Mouse (Mus musculus): ENCODE results near the gene Slc25a26. TPM values are rescaled to one million over a fixed set of nuclear protein-coding genes. Genes with fewer than 3 reads are reported as not detected.
A peak's percentile ranks its signal among the peaks of the same experiment; 100 is the strongest.
"Not testable (repeated sequence)": the region's sequence is repeated elsewhere in the genome, so short reads cannot be mapped to it uniquely, and the experiment has no call there.

Gene Slc25a26
- polyA plus RNA-seq, 1 experiment from 2014 or later, result 9.8 TPM

- Histone ChIP-seq H3K27ac (replicated peaks) (no peak overlapping the region), H3K27me3 (ENCODE audit: low read depth, poor library complexity, severe bottlenecking) (no peaks in the 10 kb centered on the region), H3K36me3 (0 out of 2 replicates have a peak, but pooled peaks cover 3% of the 10 kb centered on the region), H3K9me3 (replicated peaks) (no peaks in the 10 kb centered on the region), H3K4me1 (peaks cover 17% of the 10 kb centered on the region), H3K4me3 (no peak overlapping the region)
- WGBS, result 82% methylated on average over 8 of the region's 8 CpGs
- no peak for DNase-seq (ENCODE audit: low spot score)
Observed at GRCm38 (mm10) chr6:94536478-94536877, 36.3 kb downstream of the Slc25a26 start.

GRCm38 (mm10) chr6:94537652-94538051, 37.5 kb downstream of the Slc25a26 start:
- Histone ChIP-seq H3K4me1 (peaks cover 24% of the 10 kb centered on the region), H3K27me3 (ENCODE audit: low read depth, poor library complexity, severe bottlenecking) (no peaks in the 10 kb centered on the region), H3K9me3 (replicated peaks) (no peaks in the 10 kb centered on the region), H3K27ac (replicated peaks) (no peak overlapping the region), H3K36me3 (0 out of 2 replicates have a peak, but pooled peaks cover 3% of the 10 kb centered on the region), H3K4me3 (no peak overlapping the region)
- DNase-seq (ENCODE audit: low spot score), result no peak
- WGBS, result 90% methylated on average over 1 of the region's 1 CpGs

- Histone ChIP-seq H3K4me3 (no peak overlapping the region), H3K27me3 (ENCODE audit: low read depth, poor library complexity, severe bottlenecking) (no peaks in the 10 kb centered on the region), H3K36me3 (0 out of 2 replicates have a peak, but pooled peaks cover 3% of the 10 kb centered on the region), H3K4me1 (peaks cover 27% of the 10 kb centered on the region), H3K27ac (replicated peaks) (no peak overlapping the region), H3K9me3 (replicated peaks) (no peaks in the 10 kb centered on the region)
- DNase-seq (ENCODE audit: low spot score), result no peak
- 62% methylated on average over 3 of the region's 3 CpGs for WGBS
Observed at GRCm38 (mm10) chr6:94540090-94540489, 40.0 kb downstream of the Slc25a26 start.

- peaks cover 27% of the 10 kb centered on the region for H3K4me1 ChIP-seq
- no peaks in the 10 kb centered on the region for H3K27me3 ChIP-seq (ENCODE audit: low read depth, poor library complexity, severe bottlenecking)
- peak; percentile 19 for DNase-seq (ENCODE audit: low spot score)
- WGBS, result 16% methylated on average over 4 of the region's 4 CpGs
- no peaks in the 10 kb centered on the region for H3K9me3 ChIP-seq (replicated peaks)
- no peak overlapping the region for H3K4me3 ChIP-seq
- H3K27ac ChIP-seq (replicated peaks), result peak overlapping the region; percentile 70
- H3K36me3 ChIP-seq, result 0 out of 2 replicates have a peak, but pooled peaks cover 3% of the 10 kb centered on the region
Observed at GRCm38 (mm10) chr6:94540615-94541014, 40.5 kb downstream of the Slc25a26 start.

GRCm38 (mm10) chr6:94541133-94541532, 41.0 kb downstream of the Slc25a26 start:
- Histone ChIP-seq H3K4me1 (peaks cover 27% of the 10 kb centered on the region), H3K36me3 (0 out of 2 replicates have a peak, but pooled peaks cover under 1% of the 10 kb centered on the region), H3K9me3 (replicated peaks) (no peaks in the 10 kb centered on the region), H3K27me3 (ENCODE audit: low read depth, poor library complexity, severe bottlenecking) (no peaks in the 10 kb centered on the region), H3K4me3 (no peak overlapping the region), H3K27ac (replicated peaks) (peak overlapping the region; percentile 70)
- no peak for DNase-seq (ENCODE audit: low spot score)
- 37% methylated on average over 6 of the region's 6 CpGs for WGBS

- DNase-seq (ENCODE audit: low spot score), result no peak
- 63% methylated on average over 7 of the region's 7 CpGs for WGBS
- Histone ChIP-seq H3K27ac (replicated peaks) (no peak overlapping the region), H3K27me3 (ENCODE audit: low read depth, poor library complexity, severe bottlenecking) (no peaks in the 10 kb centered on the region), H3K4me1 (peaks cover 27% of the 10 kb centered on the region), H3K36me3 (no peaks in the 10 kb centered on the region), H3K4me3 (no peak overlapping the region), H3K9me3 (replicated peaks) (no peaks in the 10 kb centered on the region)
Observed at GRCm38 (mm10) chr6:94541854-94542253, 41.7 kb downstream of the Slc25a26 start.

- DNase-seq (ENCODE audit: low spot score), result no peak
- WGBS, result 48% methylated on average over 5 of the region's 5 CpGs
- H3K36me3 ChIP-seq, result no peaks in the 10 kb centered on the region
- no peak overlapping the region for H3K27ac ChIP-seq (replicated peaks)
- no peaks in the 10 kb centered on the region for H3K9me3 ChIP-seq (replicated peaks)
- H3K27me3 ChIP-seq (ENCODE audit: low read depth, poor library complexity, severe bottlenecking), result no peaks in the 10 kb centered on the region
- H3K4me3 ChIP-seq, result no peak overlapping the region
- H3K4me1 ChIP-seq, result peaks cover 27% of the 10 kb centered on the region
Observed at GRCm38 (mm10) chr6:94543902-94544840, 44.0 kb downstream of the Slc25a26 start.

- no peaks in the 10 kb centered on the region for H3K27me3 ChIP-seq (ENCODE audit: low read depth, poor library complexity, severe bottlenecking)
- H3K27ac ChIP-seq (replicated peaks), result no peak overlapping the region
- DNase-seq (ENCODE audit: low spot score), result no peak
- no peak overlapping the region for H3K4me3 ChIP-seq
- 0 out of 2 replicates have a peak, but pooled peaks cover 3% of the 10 kb centered on the region for H3K4me1 ChIP-seq
- WGBS, result 81% methylated on average over 4 of the region's 4 CpGs
- H3K9me3 ChIP-seq (replicated peaks), result no peaks in the 10 kb centered on the region; the same call in 1 of the 2 replicates
- no peaks in the 10 kb centered on the region for H3K36me3 ChIP-seq
Observed at GRCm38 (mm10) chr6:94547239-94547638, 47.1 kb downstream of the Slc25a26 start.

GRCm38 (mm10) chr6:94550298-94550697, 50.2 kb downstream of the Slc25a26 start:
- no peak overlapping the region for H3K4me3 ChIP-seq
- no peak overlapping the region for H3K27ac ChIP-seq (replicated peaks)
- H3K4me1 ChIP-seq, result no peaks in the 10 kb centered on the region
- H3K36me3 ChIP-seq, result no peaks in the 10 kb centered on the region
- DNase-seq (ENCODE audit: low spot score), result no peak
- H3K9me3 ChIP-seq (replicated peaks), result no peaks in the 10 kb centered on the region; the same call in 1 of the 2 replicates
- 89% methylated on average over 6 of the region's 6 CpGs for WGBS
- H3K27me3 ChIP-seq (ENCODE audit: low read depth, poor library complexity, severe bottlenecking), result no peaks in the 10 kb centered on the region

- DNase-seq (ENCODE audit: low spot score), result no peak
Observed at GRCm38 (mm10) chr6:94550851-94551250, 50.7 kb downstream of the Slc25a26 start.

GRCm38 (mm10) chr6:94553085-94553484, 53.0 kb downstream of the Slc25a26 start:
- H3K27ac ChIP-seq (replicated peaks), result no peak overlapping the region
- H3K4me3 ChIP-seq, result no peak overlapping the region
- no peaks in the 10 kb centered on the region for H3K4me1 ChIP-seq
- WGBS, result 95% methylated on average over 5 of the region's 5 CpGs
- no peaks in the 10 kb centered on the region for H3K27me3 ChIP-seq (ENCODE audit: low read depth, poor library complexity, severe bottlenecking)
- no peak for DNase-seq (ENCODE audit: low spot score)
- no peaks in the 10 kb centered on the region for H3K36me3 ChIP-seq
- no peaks in the 10 kb centered on the region; the same call in 1 of the 2 replicates for H3K9me3 ChIP-seq (replicated peaks)

More at GRCm38 (mm10) chr6:94550851-94551250, 50.7 kb downstream of the Slc25a26 start:
- H3K36me3 ChIP-seq, result no peaks in the 10 kb centered on the region
- H3K27ac ChIP-seq (replicated peaks), result no peak overlapping the region
- H3K27me3 ChIP-seq (ENCODE audit: low read depth, poor library complexity, severe bottlenecking), result no peaks in the 10 kb centered on the region
- H3K9me3 ChIP-seq (replicated peaks), result no peaks in the 10 kb centered on the region; the same call in 1 of the 2 replicates
- no peak overlapping the region for H3K4me3 ChIP-seq
- 93% methylated on average over 7 of the region's 7 CpGs for WGBS
- H3K4me1 ChIP-seq, result no peaks in the 10 kb centered on the region

- 92% methylated on average over 1 of the region's 1 CpGs for WGBS
- H3K27me3 ChIP-seq (ENCODE audit: low read depth, poor library complexity, severe bottlenecking); H3K4me1 ChIP-seq; H3K36me3 ChIP-seq; DNase-seq (ENCODE audit: low spot score); H3K4me3 ChIP-seq; H3K27ac ChIP-seq (replicated peaks); H3K9me3 ChIP-seq (replicated peaks): not testable (repeated sequence)
Observed at GRCm38 (mm10) chr6:94558603-94559002, 58.5 kb downstream of the Slc25a26 start.

GRCm38 (mm10) chr6:94560896-94561295, 60.8 kb downstream of the Slc25a26 start:
- Histone ChIP-seq H3K4me1 (peaks cover 6% of the 10 kb centered on the region), H3K36me3 (no peaks in the 10 kb centered on the region), H3K27me3 (ENCODE audit: low read depth, poor library complexity, severe bottlenecking) (no peaks in the 10 kb centered on the region), H3K27ac (replicated peaks) (no peak overlapping the region), H3K9me3 (replicated peaks) (no peaks in the 10 kb centered on the region), H3K4me3 (no peak overlapping the region)
- 96% methylated on average over 1 of the region's 1 CpGs for WGBS
- no peak for DNase-seq (ENCODE audit: low spot score)

Data from midbrain, embryonic 10.5 days (tissue).